Mouse (Mus musculus): ENCODE data around the gene Rps2. TPM values are rescaled to one million over a fixed set of nuclear protein-coding genes. Genes with fewer than 3 reads are reported as not detected.
A peak's percentile ranks its signal among the peaks of the same experiment; 100 is the strongest.

Gene Rps2
- polyA plus RNA-seq, 1 experiment, result 1,660 TPM

DNA sequence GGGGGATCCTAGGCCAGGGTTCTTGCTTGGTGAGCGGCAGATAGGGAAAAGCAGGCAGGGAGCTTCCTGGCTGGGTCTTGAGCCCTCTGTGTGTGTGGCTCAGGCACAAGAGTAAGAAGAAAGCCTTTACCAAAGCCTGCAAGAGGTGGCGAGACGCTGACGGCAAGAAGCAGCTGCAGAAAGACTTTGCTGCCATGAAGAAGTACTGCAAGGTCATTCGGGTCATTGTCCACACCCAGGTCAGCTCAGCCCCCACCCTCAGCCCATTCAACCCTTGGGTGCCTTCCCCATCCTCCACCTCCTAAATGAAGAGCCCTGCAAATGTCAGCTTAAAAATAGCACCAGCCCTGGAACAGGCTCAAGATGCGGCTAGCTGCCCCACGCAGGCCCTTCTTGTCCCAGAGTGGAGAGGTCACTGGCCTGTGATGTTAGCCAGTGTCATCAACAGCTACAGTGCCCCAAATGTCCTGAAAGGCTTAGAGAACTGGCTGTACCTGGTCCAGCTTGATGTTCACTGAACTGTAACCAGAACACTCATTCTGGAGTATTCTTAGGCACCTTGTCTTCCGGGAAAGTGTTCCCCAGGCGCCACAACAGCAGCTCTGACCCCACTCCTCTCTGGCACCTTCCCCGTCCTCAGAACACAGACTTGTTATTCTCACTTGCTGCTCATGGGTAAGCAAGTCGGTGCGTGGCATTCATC, 14.5 kb downstream of the Rps2 start:
- DNase-seq (ENCODE audit: low spot score), result no peak

DNA sequence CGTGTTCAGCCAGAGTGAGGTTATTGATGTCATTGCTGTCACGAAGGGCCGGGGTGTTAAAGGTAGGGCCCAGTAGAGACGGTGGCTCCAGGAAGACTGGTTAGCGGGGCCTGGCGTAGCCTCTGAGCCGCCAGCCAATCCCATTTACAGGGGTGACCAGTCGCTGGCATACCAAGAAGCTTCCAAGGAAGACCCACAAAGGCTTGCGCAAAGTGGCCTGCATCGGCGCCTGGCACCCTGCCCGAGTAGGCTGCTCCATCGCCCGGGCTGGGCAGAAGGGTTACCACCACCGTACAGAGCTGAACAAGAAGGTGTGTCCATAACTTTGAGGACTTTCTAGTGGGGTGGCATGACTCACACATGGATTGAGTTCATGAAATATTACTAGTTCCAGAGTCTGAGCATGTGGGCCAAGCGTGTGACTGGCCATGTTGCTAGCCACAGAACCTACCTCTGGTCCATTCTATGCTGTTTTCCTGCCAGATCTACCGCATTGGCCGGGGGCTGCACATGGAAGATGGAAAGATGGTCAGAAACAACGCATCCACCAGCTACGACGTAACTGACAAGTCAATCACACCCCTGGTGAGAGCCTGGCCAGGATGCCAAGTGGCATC, 15.6 kb downstream of the Rps2 start:
- no peak for DNase-seq (ENCODE audit: low spot score)

DNA sequence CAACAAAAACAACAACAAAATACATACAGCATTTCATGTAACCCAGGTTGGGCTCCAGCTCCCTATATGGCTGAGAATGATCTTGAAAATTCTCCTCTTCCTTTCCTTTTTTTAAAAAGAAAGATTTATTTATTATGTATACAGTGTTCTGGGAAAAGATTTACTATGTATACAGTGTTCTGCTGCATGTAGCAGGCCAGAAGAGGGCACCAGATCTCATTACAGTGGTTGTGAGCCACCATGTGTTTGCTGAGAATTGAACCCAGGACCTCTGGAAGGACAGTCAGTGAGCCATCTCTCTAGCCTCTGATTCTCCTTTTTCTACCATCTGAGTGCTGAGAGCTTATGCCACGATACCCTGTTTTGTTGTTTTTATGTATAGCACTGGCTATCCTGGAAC, 16.6 kb downstream of the Rps2 start:
- no peak for DNase-seq (ENCODE audit: low spot score)

DNA sequence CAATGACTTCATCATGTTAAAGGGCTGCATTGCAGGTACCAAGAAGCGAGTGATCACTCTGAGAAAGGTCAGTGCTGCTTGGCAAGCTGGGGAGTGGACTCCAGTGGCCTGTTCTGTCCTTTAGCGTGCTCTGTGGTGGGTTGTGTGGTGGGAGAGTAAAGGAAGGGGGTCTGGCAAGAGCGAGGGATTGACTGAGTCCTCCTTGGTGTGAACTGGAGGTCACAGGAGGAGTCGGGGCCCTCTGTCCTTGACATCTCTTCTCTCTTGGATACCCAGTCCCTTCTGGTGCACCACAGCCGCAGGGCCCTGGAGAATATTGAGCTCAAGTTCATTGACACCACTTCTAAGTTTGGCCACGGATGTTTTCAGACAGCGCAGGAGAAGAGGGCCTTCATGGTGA, 17.5 kb downstream of the Rps2 start:
- DNase-seq (ENCODE audit: low spot score), result no peak

DNA sequence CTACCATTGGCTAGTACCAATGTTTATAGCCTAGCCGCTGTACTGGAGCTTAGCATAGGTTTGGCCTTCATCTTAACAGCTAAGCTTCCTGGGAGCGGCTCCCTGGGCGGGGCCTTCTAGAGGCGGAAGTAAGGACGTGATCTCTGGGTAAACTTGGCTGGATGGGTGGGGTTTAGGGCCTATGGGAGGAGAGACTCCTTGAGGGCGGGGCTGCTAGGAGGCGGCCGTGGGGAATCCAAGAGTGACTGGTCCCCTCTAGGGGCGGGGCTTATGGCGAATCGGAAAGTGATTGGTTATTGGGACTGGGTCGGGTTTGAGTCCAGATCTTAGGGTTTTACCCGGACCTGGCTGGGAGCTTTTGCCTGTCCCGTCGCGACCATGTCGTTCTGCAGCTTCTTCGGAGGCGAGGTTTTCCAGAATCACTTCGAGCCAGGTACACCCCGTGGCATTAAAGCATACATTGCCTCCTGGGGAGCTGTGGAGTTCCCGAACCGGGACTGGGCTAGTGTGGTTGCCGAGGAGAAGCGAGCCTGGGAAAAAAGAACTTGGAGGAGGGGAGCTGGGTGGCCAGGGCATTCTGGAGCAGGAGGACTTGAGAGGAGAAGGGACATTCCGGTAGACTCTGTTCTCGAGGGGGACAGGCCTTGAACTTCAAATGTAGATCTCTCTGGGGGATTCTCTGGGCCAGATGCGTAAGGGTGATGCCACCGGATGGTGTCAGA, 18.6 kb downstream of the Rps2 start, which contains the start of gene Msrb1:
TSS of gene Msrb1 (plus strand) at position 313 of the 722 bp plus-strand sequence.
- peak; percentile 75 for DNase-seq (ENCODE audit: low spot score)

DNA sequence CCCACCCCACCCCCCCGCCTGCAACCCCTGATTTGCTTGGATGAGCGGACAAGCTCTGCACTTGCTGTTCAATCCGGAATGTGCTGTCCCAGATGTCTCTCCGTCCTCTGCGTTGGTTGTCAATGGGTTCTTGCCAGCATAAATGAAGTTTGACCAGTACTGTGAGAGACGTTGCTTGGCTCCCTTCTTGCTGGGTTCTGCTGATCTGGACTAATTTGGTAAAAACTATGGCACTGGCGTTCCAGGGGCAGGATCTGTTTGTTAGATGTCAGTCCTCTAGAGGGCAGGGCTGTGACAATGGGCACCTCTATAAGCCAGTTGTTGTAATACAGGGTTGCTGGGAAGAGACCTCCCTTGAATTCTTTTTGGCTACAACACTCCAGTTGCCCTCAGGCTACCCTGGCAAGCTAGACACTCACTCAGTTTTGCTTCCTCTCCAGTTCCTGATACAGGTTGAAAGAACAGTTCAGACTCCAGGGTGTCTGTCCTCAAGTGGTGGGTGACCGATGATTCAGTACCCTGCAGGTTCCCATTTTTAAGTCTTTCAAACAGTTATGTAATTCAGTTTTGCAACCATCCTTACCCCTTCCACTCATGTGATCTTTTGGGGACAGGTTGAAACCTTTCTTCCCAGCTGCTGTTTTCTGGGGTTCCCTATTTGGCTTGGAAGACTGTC, 19.4 kb downstream of the Rps2 start:
- no peak for DNase-seq (ENCODE audit: low spot score)

DNA sequence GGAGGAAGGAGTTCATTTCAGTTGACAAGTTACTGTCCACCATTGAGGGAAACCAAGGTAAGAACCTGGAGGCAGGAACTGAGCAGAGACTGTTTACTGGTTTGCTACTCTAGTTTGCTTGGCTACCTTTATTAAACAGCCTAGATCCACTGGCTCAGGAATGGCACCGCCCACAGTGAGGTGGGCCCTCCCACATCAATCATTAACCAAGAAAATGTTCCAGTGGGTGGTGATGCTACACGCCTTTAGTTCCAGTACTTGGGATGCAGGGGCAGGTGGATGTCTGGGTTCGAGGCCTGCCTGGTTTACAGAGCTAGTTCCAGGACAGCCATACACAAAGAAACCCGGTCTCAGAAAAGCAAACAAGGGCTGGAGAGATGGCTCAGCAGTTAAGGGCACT, 20.3 kb downstream of the Rps2 start:
- DNase-seq (ENCODE audit: low spot score), result no peak

DNA sequence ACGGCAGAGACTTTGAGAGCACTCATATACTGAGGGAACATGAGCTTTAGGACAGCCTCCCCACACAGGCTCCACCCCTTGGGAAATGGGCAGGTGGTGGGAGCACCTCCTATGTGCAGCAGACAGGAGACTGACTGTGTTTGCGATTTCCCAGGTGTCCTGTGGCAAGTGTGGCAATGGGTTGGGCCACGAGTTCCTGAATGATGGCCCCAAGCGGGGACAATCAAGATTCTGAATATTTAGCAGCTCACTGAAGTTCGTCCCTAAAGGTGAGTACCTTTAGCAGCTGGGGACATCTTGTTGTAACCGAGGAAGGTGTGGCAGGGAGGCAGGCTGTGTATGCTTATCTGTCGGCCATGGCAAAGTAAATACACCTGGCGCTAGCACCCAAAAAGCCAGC, 22.0 kb downstream of the Rps2 start:
- no peak for DNase-seq (ENCODE audit: low spot score)

DNA sequence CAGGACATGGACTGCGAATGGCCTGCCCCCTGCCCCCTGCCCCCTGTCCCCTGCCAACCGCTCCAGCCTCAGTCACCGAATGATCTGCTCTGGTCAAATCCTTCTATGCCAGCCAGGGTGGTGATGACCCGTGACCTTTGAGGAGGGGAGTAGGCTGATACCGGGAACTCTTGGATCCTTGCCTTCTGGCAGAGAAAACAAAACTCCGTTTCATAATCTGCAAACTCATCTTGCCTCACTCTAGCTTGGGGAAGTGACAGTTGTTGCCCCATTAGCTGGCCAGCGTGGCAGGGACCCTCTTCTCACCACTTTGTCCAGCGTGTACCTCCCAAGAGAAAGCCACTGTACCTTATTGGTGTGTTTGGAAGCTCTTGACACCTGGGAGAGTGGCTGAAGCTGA, 24.4 kb downstream of the Rps2 start:
- DNase-seq (ENCODE audit: low spot score), result no peak

DNA sequence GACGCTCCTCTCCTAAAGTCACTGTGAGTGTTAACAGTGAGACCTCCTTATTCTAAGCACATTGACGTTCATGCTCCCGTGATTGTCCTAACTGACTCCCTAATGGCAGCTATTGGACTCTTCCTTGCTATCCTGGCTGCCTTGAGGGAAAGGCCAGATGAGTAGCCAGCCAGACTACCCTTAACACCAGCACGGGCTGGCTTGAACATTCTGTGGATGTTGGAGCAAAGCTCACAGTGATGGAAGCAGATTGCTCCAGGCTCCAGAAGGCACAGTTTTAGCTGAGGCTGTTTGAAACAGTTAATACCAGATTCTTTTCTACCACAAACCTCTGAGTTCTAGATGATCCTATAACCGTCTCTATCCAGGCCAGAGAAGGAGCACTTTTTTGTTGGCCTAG, 26.0 kb downstream of the Rps2 start:
- DNase-seq (ENCODE audit: low spot score), result no peak

DNA sequence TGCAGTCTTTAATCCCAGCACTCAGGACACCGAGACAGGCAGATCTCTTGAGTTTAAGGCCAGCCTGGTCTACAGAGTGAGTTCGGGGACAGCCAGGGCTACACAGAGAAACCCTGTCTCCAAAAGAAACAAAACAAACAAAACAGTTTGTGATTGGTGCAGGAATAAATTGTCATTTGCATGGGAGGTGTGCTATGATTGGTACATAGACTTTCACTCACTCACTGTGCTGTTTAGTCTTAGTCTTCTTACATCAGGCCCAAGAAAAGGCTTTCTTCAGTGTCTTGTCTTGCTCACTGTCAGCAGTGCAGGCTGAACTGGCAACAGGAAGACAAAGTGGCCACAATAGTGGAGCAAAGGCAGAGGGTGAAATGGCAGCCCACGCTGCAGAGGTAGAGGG, 26.5 kb downstream of the Rps2 start:
- DNase-seq (ENCODE audit: low spot score), result no peak

DNA sequence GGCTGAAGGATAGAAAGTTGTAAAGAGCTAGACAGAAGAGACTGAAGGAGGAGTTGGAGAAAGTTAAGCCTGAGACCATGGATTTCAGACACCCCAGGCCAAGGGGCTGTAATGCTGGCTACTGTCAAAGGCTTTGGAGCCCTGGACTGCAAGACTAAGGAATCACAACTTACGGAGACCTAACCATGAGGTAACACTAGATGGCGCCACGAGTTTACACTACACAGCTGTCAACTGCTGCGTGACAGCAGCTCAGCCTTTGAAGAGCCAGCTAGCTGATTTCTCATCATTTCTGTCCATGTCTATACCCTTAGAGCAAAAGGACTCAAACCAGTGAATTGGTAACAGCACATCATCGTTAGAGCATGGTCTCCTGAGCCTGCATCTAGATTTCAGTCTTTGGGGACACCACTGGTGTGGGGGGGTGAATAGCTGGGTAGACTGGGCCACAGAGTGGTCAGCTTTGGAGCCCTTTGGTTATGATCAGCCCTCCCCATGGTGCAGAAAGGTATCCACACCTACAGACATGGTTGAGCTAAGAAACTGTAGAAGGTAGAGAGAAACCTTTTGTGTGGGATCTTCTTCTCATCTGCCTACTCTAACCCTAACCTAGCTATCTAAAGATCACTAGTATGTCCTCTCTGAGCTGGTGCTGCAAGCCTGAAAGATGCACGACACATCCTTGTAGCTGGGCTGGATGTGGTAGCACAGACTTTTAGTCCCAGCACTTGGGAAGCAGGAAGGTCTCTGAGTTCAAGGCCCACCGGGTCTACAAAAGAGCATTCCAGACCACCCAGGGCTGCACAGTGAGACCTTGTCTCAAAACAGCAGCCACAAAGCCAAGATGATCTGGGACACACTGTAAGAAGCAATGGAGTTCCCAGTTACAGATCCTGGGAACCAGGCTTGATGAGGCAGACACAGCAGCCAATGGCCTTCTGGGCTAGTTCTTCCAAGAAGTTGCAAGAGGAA, 27.9 kb downstream of the Rps2 start:
- DNase-seq (ENCODE audit: low spot score), result no peak

DNA sequence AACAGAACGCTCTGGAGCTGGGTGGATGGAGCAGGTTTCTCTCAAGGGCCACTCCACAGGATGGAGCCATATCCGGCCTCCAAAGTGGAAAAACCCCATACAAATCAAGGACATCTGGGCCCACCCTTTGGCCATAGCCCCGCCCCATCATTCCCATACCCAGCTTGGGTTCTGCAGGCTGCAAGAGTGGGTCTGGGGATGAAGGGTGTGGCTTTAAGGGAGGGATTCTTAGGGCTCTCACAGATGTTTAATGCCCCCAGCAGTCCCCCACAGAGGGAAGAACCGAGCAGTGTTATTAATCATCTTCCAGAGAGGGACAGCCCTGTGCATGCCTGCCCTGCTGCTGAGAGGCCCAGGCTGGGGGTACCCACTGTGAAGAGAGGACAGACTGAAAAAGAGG, 29.1 kb downstream of the Rps2 start:
- no peak for DNase-seq (ENCODE audit: low spot score)

DNA sequence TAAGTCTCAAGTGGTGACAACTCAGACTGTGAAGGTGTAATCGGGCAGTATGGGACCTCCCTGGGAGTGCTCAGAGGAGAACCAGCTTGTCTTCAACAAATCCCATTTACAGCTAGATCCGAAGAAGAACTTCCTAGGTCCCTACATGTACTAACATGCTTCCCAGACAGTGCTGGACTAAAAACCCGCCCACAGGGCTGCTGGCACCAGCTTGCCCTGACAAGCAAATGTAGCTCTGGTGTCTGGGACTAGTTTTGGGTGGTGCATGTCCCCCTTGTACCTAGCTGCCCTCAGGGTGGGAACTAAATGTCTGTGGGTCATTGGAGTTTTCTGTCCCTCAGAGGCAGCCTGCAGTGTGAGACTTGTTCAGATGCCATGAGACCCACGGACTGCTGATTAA, 33.6 kb downstream of the Rps2 start:
- DNase-seq (ENCODE audit: low spot score), result no peak

DNA sequence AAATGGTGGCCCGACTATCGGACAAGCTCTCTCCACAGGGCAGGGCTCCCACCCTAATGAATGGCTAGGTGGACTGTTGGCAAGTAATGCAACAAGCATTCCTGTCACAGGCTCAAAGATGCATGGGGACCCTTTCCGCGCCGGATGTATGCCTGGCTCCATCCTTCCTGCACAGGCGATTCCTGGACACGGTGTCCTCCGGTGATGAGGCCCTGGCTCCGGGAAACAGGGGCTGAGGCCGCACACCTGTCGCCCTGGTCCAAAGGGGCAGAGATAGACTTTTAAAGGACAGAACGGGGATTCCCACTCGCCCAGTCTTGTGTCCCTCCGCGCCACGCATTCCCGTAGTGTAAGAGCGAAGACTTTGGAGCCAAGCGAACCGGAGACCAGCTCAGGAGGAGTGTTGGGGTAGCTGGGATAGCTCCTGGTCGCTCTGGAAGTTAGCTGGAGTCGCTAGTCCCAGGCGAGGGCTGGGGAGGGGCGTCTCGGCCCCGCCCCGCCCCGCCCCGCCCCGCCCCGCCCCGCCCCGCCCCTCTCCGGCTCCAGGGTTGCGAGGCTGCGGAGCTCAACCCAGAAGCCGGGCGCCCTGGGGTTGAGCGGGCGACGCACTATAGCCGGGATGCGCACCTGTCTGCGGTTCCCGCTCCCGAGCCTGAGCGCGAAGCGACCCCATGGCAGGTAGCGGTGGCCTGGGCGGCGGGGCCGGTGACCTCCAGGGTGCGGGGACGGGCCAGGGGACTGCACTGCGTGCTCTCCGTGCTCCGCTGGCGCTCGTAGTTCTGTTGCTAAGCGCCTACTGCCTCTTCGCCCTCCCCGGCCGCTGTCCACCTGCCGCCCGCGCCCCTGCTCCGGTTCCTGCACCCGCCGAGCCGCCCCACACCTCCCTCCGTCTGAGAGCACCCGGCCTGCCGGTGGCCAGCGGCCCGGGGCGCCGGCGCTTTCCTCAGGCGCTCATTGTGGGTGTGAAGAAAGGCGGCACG, 34.8 kb downstream of the Rps2 start, which contains the start of gene Hs3st6:
TSS of gene Hs3st6 (plus strand) at position 574 of the 980 bp plus-strand sequence.
- no peak for DNase-seq (ENCODE audit: low spot score)

DNA sequence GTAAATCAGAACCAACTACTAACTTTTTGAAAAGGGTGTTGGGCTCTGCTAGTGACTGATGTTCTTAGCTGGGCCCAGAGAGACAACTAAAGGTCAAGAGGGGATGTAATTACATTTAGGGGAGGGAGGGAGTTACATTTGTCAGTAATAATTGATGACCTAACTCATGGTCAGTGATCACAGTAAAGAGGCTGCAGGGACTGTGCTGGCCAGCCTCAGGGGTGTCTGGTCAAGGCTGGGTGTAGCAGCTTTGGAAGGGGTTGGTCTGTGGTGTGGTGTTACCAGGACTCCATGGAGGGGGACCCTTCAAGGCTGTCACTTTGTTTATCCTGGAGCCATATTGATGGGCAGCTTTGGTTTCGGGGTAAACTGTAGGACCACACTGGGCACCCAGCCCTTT, 39.5 kb downstream of the Rps2 start:
- no peak for DNase-seq (ENCODE audit: low spot score)

DNA sequence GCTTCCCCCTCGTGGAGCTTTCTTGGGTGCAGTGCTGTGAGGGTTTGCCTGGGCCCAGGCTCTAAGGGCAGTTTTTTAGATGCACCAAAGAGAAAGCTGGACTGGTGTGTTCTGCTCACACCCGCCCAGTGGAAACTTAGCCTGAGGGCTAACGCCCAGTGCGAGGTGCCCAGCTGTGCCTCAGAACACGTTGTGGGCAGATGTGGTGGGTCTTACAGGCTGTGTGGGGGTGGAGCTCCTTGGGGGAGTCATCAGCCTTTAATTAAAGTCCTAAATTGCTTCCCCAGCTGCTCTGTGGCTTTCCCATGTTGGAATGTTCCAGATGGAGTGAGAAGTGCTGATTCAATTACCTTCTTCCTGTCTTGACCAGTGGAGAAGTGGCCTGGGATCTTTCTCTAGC, 43.2 kb downstream of the Rps2 start:
- no peak for DNase-seq (ENCODE audit: low spot score)

DNA sequence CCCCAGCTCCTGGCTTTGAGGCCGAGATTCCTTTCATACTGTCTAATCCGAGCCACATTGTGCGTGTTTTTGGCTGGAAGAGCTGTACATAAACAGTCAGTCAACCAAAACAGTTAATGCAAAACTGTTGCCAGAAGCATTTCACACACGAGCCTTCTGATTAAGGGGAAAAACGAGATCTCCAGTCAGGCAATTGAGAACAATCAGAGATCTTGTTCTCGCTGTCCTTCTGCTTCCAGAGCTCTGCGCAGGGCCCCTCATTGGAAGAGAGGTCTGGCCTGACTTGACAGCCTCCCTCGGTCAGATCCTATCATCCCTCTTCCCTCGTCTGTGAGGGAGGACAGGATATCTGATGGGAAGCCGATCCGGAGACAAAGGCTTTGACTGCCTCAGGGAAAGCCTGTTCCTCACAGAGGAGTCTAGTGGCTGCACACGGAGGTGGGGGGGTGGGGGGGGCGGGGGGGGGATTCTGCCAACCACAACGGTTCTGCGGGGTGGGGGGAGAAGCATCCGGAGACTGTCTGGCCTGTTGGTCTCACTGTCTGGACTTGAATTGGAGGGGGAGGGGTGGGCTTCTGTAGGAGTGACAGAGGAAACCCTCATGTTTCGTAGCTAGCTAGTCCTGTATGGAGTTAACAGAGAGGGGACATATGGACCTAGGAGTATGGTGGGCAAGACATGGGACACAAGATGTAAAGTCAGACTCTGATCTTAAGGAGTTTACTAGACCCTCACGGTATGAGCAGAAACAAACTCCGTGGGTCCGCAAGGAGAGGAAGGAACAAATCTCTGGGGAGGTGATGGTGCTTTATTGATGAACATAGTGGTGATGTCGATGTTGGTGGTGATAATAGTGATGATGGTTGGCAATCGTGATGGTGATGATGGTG, 47.3 kb downstream of the Rps2 start:
- DNase-seq (ENCODE audit: low spot score), result no peak

DNA sequence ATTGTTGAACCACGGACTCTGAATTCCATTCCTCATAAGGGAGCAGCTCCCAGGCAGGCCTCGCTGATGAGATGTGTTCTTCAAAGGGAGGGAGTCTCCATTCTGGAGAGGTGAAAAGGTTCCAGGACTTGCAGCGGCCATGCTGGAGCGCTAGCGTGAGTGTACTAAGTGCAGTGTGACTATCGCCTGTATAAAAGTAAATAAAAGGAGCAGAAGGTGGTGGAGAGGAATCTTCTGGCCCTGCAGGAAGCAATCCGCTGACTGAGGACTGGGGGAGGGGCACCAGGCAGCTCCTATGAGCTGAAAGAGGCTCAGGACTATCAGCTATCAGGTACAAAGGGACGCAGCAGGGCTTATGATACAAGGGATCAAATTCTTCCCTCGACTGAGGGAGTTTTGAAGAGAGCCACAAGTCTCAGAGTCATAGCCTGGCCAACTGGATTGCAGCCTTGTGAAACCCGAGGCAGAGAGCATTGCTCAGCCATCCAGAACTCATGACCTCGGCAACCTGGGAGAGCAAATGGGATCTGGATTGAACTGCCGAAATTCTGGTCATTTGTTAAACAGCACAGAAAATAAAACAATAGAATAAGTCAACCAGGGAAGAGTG, 48.5 kb downstream of the Rps2 start:
- DNase-seq (ENCODE audit: low spot score), result no peak
